In genomic region chr2:79653093-79653808, GRCm38 (mm10) we compare ENCODE assay signal across 12 mouse cellular contexts. TPM values are rescaled to one million over a fixed set of nuclear protein-coding genes. Genes with fewer than 3 reads are reported as not detected.
DNase-seq lines count a peak whose midpoint lies in the region; ATAC-seq lines count a peak whose summit lies in the region.
"Had no signal": no experiment of that assay in that cellular context is flagged by ENCODE, and none has a peak within 500 bp of the region (broad histone marks: within the 10 kb centered on the region; RNA-seq: fewer than 3 reads in every experiment).

No protein-coding gene starts in this region.

- H3K9ac ChIP-seq in embryonic facial prominence, embryonic 14.5 days (ENCODE audit: low read depth, low read length), result no peak overlapping the region
- H3K9ac ChIP-seq in hindbrain, embryonic 13.5 days, result no peak overlapping the region
- H3K9ac ChIP-seq: embryonic facial prominence, embryonic 12.5 days; lung, embryonic 14.5 days had no signal

- 63% methylated on average over 6 of the region's 6 CpGs for WGBS in embryonic facial prominence, embryonic 14.5 days
- WGBS in embryonic facial prominence, embryonic 10.5 days, result 79% methylated on average over 6 of the region's 6 CpGs
- 69% methylated on average over 6 of the region's 6 CpGs for WGBS in hindbrain, embryonic 13.5 days

- 0 out of 2 replicates have a peak, but pooled peaks have one; percentile 37 for ATAC-seq in embryonic facial prominence, embryonic 14.5 days (ENCODE audit: low read depth)
- ATAC-seq in hematopoietic stem cell, adult 5-6 weeks (replicated peaks in 1 of 2; ENCODE audit: insufficient read depth in 1 of 2, low FRiP score in 2 of 2, low TSS enrichment in 1 of 2, low read depth in 1 of 2, poor library complexity in 2 of 2, severe bottlenecking in 2 of 2), result peak; percentile 89 to 95
- ATAC-seq in hindbrain, embryonic 13.5 days (ENCODE audit: low FRiP score), result no peak

- H3K4me3 ChIP-seq in embryonic facial prominence, embryonic 14.5 days (ENCODE audit: low read depth, low read length), result no peak overlapping the region
- H3K4me3 ChIP-seq in embryonic facial prominence, embryonic 10.5 days, result no peak overlapping the region
- no peak overlapping the region for H3K4me3 ChIP-seq in hindbrain, embryonic 13.5 days
- H3K4me3 ChIP-seq: embryonic facial prominence, embryonic 12.5 days had no signal

- H3K4me2 ChIP-seq in embryonic facial prominence, embryonic 14.5 days (ENCODE audit: low read depth, low read length), result no peak overlapping the region
- no peak overlapping the region for H3K4me2 ChIP-seq in hindbrain, embryonic 13.5 days
- H3K4me2 ChIP-seq: embryonic facial prominence, embryonic 12.5 days; lung, embryonic 14.5 days had no signal

- peaks cover 33% of the 10 kb centered on the region for H3K36me3 ChIP-seq in embryonic facial prominence, embryonic 14.5 days (ENCODE audit: control insufficient read depth, insufficient read depth, low read length)
- H3K36me3 ChIP-seq in embryonic facial prominence, embryonic 10.5 days (replicated peaks), result peaks cover 32% of the 10 kb centered on the region
- H3K36me3 ChIP-seq in hindbrain, embryonic 13.5 days, result peaks cover 20% of the 10 kb centered on the region

- H3K9me3 ChIP-seq in embryonic facial prominence, embryonic 14.5 days (ENCODE audit: control insufficient read depth, low read length), result no peaks in the 10 kb centered on the region
- H3K9me3 ChIP-seq in embryonic facial prominence, embryonic 10.5 days, result no peaks in the 10 kb centered on the region
- no peaks in the 10 kb centered on the region for H3K9me3 ChIP-seq in hindbrain, embryonic 13.5 days
- H3K9me3 ChIP-seq: embryonic facial prominence, embryonic 12.5 days had no signal

- H3K27me3 ChIP-seq in embryonic facial prominence, embryonic 14.5 days (replicated peaks; ENCODE audit: control insufficient read depth, insufficient read depth, low read length), result no peaks in the 10 kb centered on the region
- H3K27me3 ChIP-seq in embryonic facial prominence, embryonic 10.5 days (replicated peaks; ENCODE audit: low read depth, poor library complexity, severe bottlenecking), result no peaks in the 10 kb centered on the region
- H3K27me3 ChIP-seq in hindbrain, embryonic 13.5 days, result no peaks in the 10 kb centered on the region
- H3K27me3 ChIP-seq: embryonic facial prominence, embryonic 12.5 days had no signal

- no peak for DNase-seq in embryonic facial prominence, embryonic 14.5 days (ENCODE audit: low spot score)
- DNase-seq in embryonic facial prominence, embryonic 10.5 days (ENCODE audit: low spot score), result no peak
- peak; percentile 67 for DNase-seq in layer of hippocampus, adult 9-11 months
- DNase-seq in layer of hippocampus, adult 18-20 months (ENCODE audit: low spot score in 2 of 2), result no peak
- DNase-seq in skeletal muscle tissue, adult 2 months (ENCODE audit: low read depth, low spot score), result peak; percentile 28
- DNase-seq in thymus, postnatal 25 days, result no peak
- DNase-seq: gastrocnemius, postnatal 14 days; heart, postnatal 4 days; lung, embryonic 14.5 days had no signal

- H3K27ac ChIP-seq in embryonic facial prominence, embryonic 14.5 days (replicated peaks; ENCODE audit: low read depth, low read length), result no peak overlapping the region
- no peak overlapping the region for H3K27ac ChIP-seq in embryonic facial prominence, embryonic 10.5 days (replicated peaks)
- no peak overlapping the region for H3K27ac ChIP-seq in hindbrain, embryonic 13.5 days
- H3K27ac ChIP-seq: embryonic facial prominence, embryonic 12.5 days had no signal

- H3K4me1 ChIP-seq in embryonic facial prominence, embryonic 14.5 days (ENCODE audit: control insufficient read depth, insufficient read depth, low read length), result 0 out of 2 replicates have a peak, but pooled peaks cover 4% of the 10 kb centered on the region
- H3K4me1 ChIP-seq in embryonic facial prominence, embryonic 10.5 days, result no peaks in the 10 kb centered on the region
- no peaks in the 10 kb centered on the region for H3K4me1 ChIP-seq in hindbrain, embryonic 13.5 days (replicated peaks)
- H3K4me1 ChIP-seq: embryonic facial prominence, embryonic 12.5 days had no signal

RNA-seq across cellular contexts. Expression of gene Itprid2, which starts 18.1 kb away (rescaled TPM):
- 16.6 and 17.5 TPM in 2 replicates for polyA plus RNA-seq in embryonic facial prominence, embryonic 14.5 days (2014; fragmentation: Nextera tagmentation; extraction: Ambion mirVana)
- 6.1 and 6.6 TPM in 2 replicates for polyA plus RNA-seq in embryonic facial prominence, embryonic 10.5 days (2016; fragmentation: Nextera tagmentation; extraction: Ambion mirVana)
- 10 to 100 TPM; 41.9 to 44.6 TPM for total RNA-seq in layer of hippocampus, adult 18-20 months (2021)
- total RNA-seq in hematopoietic stem cell, adult 5-6 weeks (2017), result 19.5 and 23.8 TPM in 2 replicates
- polyA plus RNA-seq in hindbrain, embryonic 13.5 days (2015; fragmentation: Nextera tagmentation; extraction: Ambion mirVana), result 4.1 and 4.5 TPM in 2 replicates

RNA-seq across cellular contexts. Expression of gene Ppp1r1c, which starts 54.3 kb away (rescaled TPM):
- 11.5 and 11.9 TPM in 2 replicates for polyA plus RNA-seq in embryonic facial prominence, embryonic 14.5 days (2014; fragmentation: Nextera tagmentation; extraction: Ambion mirVana)
- 9.4 and 16.2 TPM in 2 replicates for polyA plus RNA-seq in embryonic facial prominence, embryonic 10.5 days (2016; fragmentation: Nextera tagmentation; extraction: Ambion mirVana)
- under 1 TPM in 1 of 2 experiments, not detected in 1; 0.10 TPM for total RNA-seq in layer of hippocampus, adult 18-20 months (2021)
- not detected in 2 replicates for total RNA-seq in hematopoietic stem cell, adult 5-6 weeks (2017)
- 12.5 and 22.0 TPM in 2 replicates for polyA plus RNA-seq in hindbrain, embryonic 13.5 days (2015; fragmentation: Nextera tagmentation; extraction: Ambion mirVana)
- total RNA-seq: gastrocnemius, postnatal 14 days; heart, postnatal 4 days had no signal
- polyA plus RNA-seq: lung, embryonic 14.5 days had no signal

Comparison
In these comparisons a context has a peak if more than half of its experiments do, and no peak if none do; other contexts are left out.
1. DNase-seq: peak in layer of hippocampus, adult 9-11 months (single experiment) and skeletal muscle tissue, adult 2 months (single experiment); none in embryonic facial prominence, embryonic 14.5 days (single experiment), embryonic facial prominence, embryonic 10.5 days (single experiment), layer of hippocampus, adult 18-20 months (0 of 2) and thymus, postnatal 25 days (single experiment).